Mouse (Mus musculus) lung, adult 2 months (tissue): Measurements from ENCODE around the gene Dynlrb2.

Experiments
- CTCF ChIP-seq: fragments of 200-500 bp; IDR thresholded peaks from 2 replicates; pipeline ENCODE4 v1.5.1; 2011; ENCODE audit warnings: mild to moderate bottlenecking, low read length, control low read depth; ENCODE audit not compliant: insufficient read depth
- POLR2A ChIP-seq: fragments of 200-500 bp; IDR thresholded peaks from 2 replicates; pipeline ENCODE4 v1.6.1; 2011; ENCODE audit warnings: low read depth, mild to moderate bottlenecking, control low read depth, low read length, borderline replicate concordance; ENCODE audit errors: extremely low read depth

DNA sequence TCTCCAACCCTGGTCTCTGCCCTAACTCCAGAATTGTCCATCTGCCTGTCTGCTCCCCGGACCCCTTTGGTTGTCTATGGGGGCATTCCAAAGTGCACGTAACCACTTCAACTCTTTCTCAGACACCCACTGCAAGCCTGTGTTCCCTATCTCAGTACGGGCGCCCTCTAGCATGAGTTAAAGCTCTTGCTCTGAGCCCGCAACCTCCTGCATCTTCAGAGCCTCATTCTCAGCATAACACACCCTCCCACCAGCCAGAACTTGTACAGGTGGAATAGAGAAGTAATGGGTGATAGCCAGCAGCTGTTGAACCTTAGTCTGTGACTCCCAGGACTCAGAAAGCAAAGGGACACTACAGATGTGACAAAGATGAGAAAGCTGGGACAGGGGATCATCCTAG, 32.0 kb downstream of the Dynlrb2 start:
- TF ChIP-seq CTCF (no peak), POLR2A (no peak)
